Mouse (Mus musculus): ENCODE results near the gene Mblac1. TPM values are rescaled to one million over a fixed set of nuclear protein-coding genes. Genes with fewer than 3 reads are reported as not detected.

Mblac1 gene
- total and polyA plus RNA-seq, 3 experiments = 0.17 to 1.4 (median 0.41) TPM

- TF ChIP-seq POLR2AphosphoS2 (IDR thresholded peaks at IDR 0.05; ENCODE audit: low read depth, low read length) = peak; percentile 80; the same call in 1 of the 2 replicates
- peak; percentile 85 for TF ChIP-seq USF2 (conservative IDR thresholded peaks at IDR 0.05; ENCODE audit: low read depth, low read length)
- peak; percentile 68 for TF ChIP-seq ZMIZ1 (IDR thresholded peaks at IDR 0.05; ENCODE audit: low read depth, low read length)
- no peak for TF ChIP-seq MAFK (IDR thresholded peaks at IDR 0.05; ENCODE audit: insufficient replicate concordance, low read length)
- TF ChIP-seq ZC3H11A (IDR thresholded peaks at IDR 0.05; ENCODE audit: low read depth, low read length) = no peak
- peak; percentile 72 for TF ChIP-seq TCF12 (IDR thresholded peaks at IDR 0.05; ENCODE audit: low read depth, low read length)
Measured at GRCm38 (mm10) chr5:138171695-138172491, 22.2 kb upstream of the Mblac1 start, which contains the start of the genes Ap4m1 and Mcm7 (continued).

GRCm38 (mm10) chr5:138173217-138173616, 20.9 kb upstream of the Mblac1 start:
- DNase-seq (ENCODE audit: extremely low read depth) = peak; percentile 44
- no peak overlapping the region for H3K4me3 ChIP-seq (replicated peaks in 1 of 3; ENCODE audit: low read depth in 2 of 3, low read length in 2 of 3, poor library complexity in 1 of 3)
- H3K4me1 ChIP-seq (ENCODE audit: control insufficient read depth in 1 of 2, insufficient read depth in 2 of 2) = peaks cover 11 to 30% of the 10 kb centered on the region in 2 experiments
- H3K9me3 ChIP-seq (replicated peaks; ENCODE audit: low read length) = no peaks in the 10 kb centered on the region
- TF ChIP-seq ZMIZ1 (IDR thresholded peaks at IDR 0.05; ENCODE audit: low read depth, low read length) (no peak), HCFC1 (IDR thresholded peaks at IDR 0.05; ENCODE audit: low read depth, low read length) (no peak), PAX5 (IDR thresholded peaks at IDR 0.05; ENCODE audit: low read length) (no peak), CHD1 (IDR thresholded peaks at IDR 0.05; ENCODE audit: low read depth, low read length) (no peak), MXI1 (IDR thresholded peaks at IDR 0.05; ENCODE audit: low read depth, low read length) (no peak), ZKSCAN1 (IDR thresholded peaks at IDR 0.05; ENCODE audit: borderline replicate concordance, low read depth, low read length) (no peak), MAFK (IDR thresholded peaks at IDR 0.05; ENCODE audit: insufficient replicate concordance, low read length) (no peak), USF1 (IDR thresholded peaks at IDR 0.05; ENCODE audit: low read depth, low read length) (no peak), JUN (IDR thresholded peaks at IDR 0.05; ENCODE audit: insufficient read depth, low read depth, low read length) (no peak)
- H3K9ac ChIP-seq (ENCODE audit: insufficient read depth, low read depth) = no peak overlapping the region
- dilution Hi-C loops (cut with MboI; ENCODE audit: extremely low pct_ligation_motif_present, extremely low pct_unique_long_range_greater_than_20kb, low sequenced_read_pairs) = no loop called here
- no peak overlapping the region for H3K27ac ChIP-seq (ENCODE audit: insufficient read depth, low read depth)
- peaks cover 53 to 65% of the 10 kb centered on the region in 2 experiments for H3K36me3 ChIP-seq (replicated peaks in 1 of 2; ENCODE audit: control insufficient read depth in 1 of 2, insufficient read depth in 1 of 2, low read length in 1 of 2)
- peak overlapping the region; percentile 54; the same call in 1 of the 2 replicates for H3K4me2 ChIP-seq (ENCODE audit: insufficient read depth, low read depth, poor library complexity, severe bottlenecking)
- in situ Hi-C loops (cut with MboI; ENCODE audit: low pct_ligation_motif_present, low pct_unique_long_range_greater_than_20kb, low sequenced_read_pairs) = no loop called here
- H3K79me2 ChIP-seq (replicated peaks; ENCODE audit: control insufficient read depth, extremely low read depth, insufficient read depth, poor library complexity, severe bottlenecking) = peaks cover 26% of the 10 kb centered on the region
- no peaks in the 10 kb centered on the region for H3K27me3 ChIP-seq (replicated peaks)

DNA sequence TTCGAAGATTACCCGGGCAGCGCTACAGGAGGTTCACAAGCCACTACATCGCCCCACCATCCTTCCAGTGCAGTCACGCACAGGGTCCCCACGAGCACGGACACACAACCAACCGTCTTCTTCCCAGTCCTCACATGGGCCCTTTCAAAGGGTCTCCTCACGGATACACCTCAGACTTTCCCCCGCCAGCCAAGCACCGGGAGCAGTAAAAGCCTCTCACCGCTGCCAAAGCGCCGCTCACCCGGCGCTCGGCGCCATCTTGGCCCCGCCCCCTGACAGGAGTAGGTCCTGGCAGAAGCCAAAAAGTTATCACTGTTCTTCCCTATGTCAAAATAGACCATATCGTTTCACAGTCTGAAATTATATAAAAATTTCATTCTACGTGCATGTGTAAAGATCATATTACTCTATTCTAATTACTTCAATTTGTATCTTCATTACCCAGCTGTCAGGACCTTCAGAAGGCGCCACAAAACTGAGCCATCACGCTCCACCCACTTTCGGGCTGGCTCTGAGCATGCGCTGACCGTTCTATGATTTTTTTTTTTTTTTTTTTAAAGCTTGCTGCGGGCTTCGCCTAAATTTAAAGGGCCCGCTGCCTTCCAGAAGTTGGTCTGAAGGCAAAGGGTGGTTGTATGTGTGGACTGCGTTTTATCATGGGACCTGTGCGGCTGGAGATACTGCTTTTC, 7.0 kb upstream of the Mblac1 start, which contains the start of the genes Taf6 and Cnpy4:
TSS of gene Taf6 (minus strand) at position 502 of the 689 bp plus-strand sequence.
TSS of gene Cnpy4 (plus strand) at position 536 of the 689 bp plus-strand sequence.
- TF ChIP-seq TCF12 (IDR thresholded peaks at IDR 0.05; ENCODE audit: low read depth, low read length) = peak; percentile 95
- no peak for TF ChIP-seq ZMIZ1 (IDR thresholded peaks at IDR 0.05; ENCODE audit: low read depth, low read length)
- TF ChIP-seq NELFE (IDR thresholded peaks at IDR 0.05; ENCODE audit: low read depth, low read length) = peak; percentile 93
- TF ChIP-seq MYC (IDR thresholded peaks at IDR 0.05; ENCODE audit: low read depth, low read length) = 0 out of 2 replicates have a peak, but pooled peaks have one; percentile 0
- TF ChIP-seq NRF1 (IDR thresholded peaks at IDR 0.05; ENCODE audit: low read depth, low read length) = peak; percentile 87
- TF ChIP-seq HCFC1 (IDR thresholded peaks at IDR 0.05; ENCODE audit: low read depth, low read length) = peak; percentile 75
- TF ChIP-seq SMC3 (IDR thresholded peaks at IDR 0.05; ENCODE audit: low read depth, low read length) = no peak
- peak; percentile 91; the same call in 1 of the 2 replicates for TF ChIP-seq E2F4 (IDR thresholded peaks at IDR 0.05; ENCODE audit: insufficient replicate concordance, low read depth, low read length)
- no peak for TF ChIP-seq CTCF (conservative IDR thresholded peaks at IDR 0.05 in 1 of 2, IDR thresholded peaks at IDR 0.05 in 1 of 2; ENCODE audit: low read depth in 2 of 2, low read length in 2 of 2)
- peak; percentile 98 for TF ChIP-seq POLR2A (IDR thresholded peaks at IDR 0.05; ENCODE audit: low read depth, low read length)
- peak; percentile 96 for TF ChIP-seq TBP (conservative IDR thresholded peaks at IDR 0.05; ENCODE audit: low read depth, low read length)
- TF ChIP-seq SIN3A (IDR thresholded peaks at IDR 0.05; ENCODE audit: low read length) = peak; percentile 91
- TF ChIP-seq ZNF384 (IDR thresholded peaks at IDR 0.05; ENCODE audit: low read depth, low read length) = peak; percentile 99
- Histone ChIP-seq H3K9me3 (replicated peaks; ENCODE audit: low read length) (no peaks in the 10 kb centered on the region), H3K27me3 (replicated peaks) (no peaks in the 10 kb centered on the region), H3K4me1 (ENCODE audit: control insufficient read depth in 1 of 2, insufficient read depth in 2 of 2) (peaks cover 3 to 17% of the 10 kb centered on the region in 2 experiments; a peak in 3 of 4 replicates), H3K4me2 (ENCODE audit: insufficient read depth, low read depth, poor library complexity, severe bottlenecking) (peak within 1 kb of the TSS; percentile 83), H3K9ac (ENCODE audit: insufficient read depth, low read depth) (peak within 1 kb of the TSS; percentile 98), H3K79me2 (replicated peaks; ENCODE audit: control insufficient read depth, extremely low read depth, insufficient read depth, poor library complexity, severe bottlenecking) (0 out of 2 replicates have a peak, but pooled peaks cover 3% of the 10 kb centered on the region), H3K27ac (ENCODE audit: insufficient read depth, low read depth) (peak within 1 kb of the TSS; percentile 38), H3K36me3 (replicated peaks in 1 of 2; ENCODE audit: control insufficient read depth in 1 of 2, insufficient read depth in 1 of 2, low read length in 1 of 2) (peaks cover 38 to 57% of the 10 kb centered on the region in 2 experiments), H3K4me3 (replicated peaks in 1 of 3; ENCODE audit: low read depth in 2 of 3, low read length in 2 of 3, poor library complexity in 1 of 3) (peak within 1 kb of the TSS; percentile 86 to 96 (median 92))
- dilution Hi-C loops (cut with MboI; ENCODE audit: extremely low pct_ligation_motif_present, extremely low pct_unique_long_range_greater_than_20kb, low sequenced_read_pairs) = no loop called here
- DNase-seq (ENCODE audit: extremely low read depth) = peak; percentile 87
- in situ Hi-C loops (cut with MboI; ENCODE audit: low pct_ligation_motif_present, low pct_unique_long_range_greater_than_20kb, low sequenced_read_pairs) = no loop called here
